In genomic region chr1:151109333-151109732, GRCm38 (mm10) we compare ENCODE assay signal across 32 mouse cellular contexts.
"Had no signal": no experiment of that assay in that cellular context is flagged by ENCODE, and none has a peak within 500 bp of the region (broad histone marks: within the 10 kb centered on the region; RNA-seq: fewer than 3 reads in every experiment).

No protein-coding gene starts in this region.

- H3K9ac ChIP-seq: heart, embryonic 12.5 days; heart, embryonic 13.5 days; heart, embryonic 15.5 days; hindbrain, embryonic 12.5 days; hindbrain, embryonic 13.5 days; hindbrain, embryonic 14.5 days; hindbrain, embryonic 15.5 days; intestine, embryonic 15.5 days; kidney, embryonic 15.5 days had no signal

- H3K9me3 ChIP-seq: heart, embryonic 12.5 days; heart, embryonic 13.5 days; heart, embryonic 15.5 days; hindbrain, embryonic 10.5 days; hindbrain, embryonic 12.5 days; hindbrain, embryonic 13.5 days; hindbrain, embryonic 15.5 days; intestine, embryonic 15.5 days; kidney, embryonic 15.5 days had no signal

- H3K4me3 ChIP-seq: heart, embryonic 12.5 days; heart, embryonic 13.5 days; heart, embryonic 15.5 days; hindbrain, embryonic 10.5 days; hindbrain, embryonic 12.5 days; hindbrain, embryonic 13.5 days; hindbrain, embryonic 15.5 days; intestine, embryonic 15.5 days; kidney, embryonic 15.5 days; layer of hippocampus, adult 2 months; left cerebral cortex, adult 2 months had no signal

- H3K36me3 ChIP-seq: heart, embryonic 12.5 days; heart, embryonic 13.5 days; heart, embryonic 15.5 days; hindbrain, embryonic 10.5 days; hindbrain, embryonic 12.5 days; hindbrain, embryonic 13.5 days; hindbrain, embryonic 15.5 days; intestine, embryonic 15.5 days; kidney, embryonic 15.5 days had no signal

- H3K27me3 ChIP-seq: heart, embryonic 12.5 days; heart, embryonic 13.5 days; heart, embryonic 15.5 days; hindbrain, embryonic 12.5 days; hindbrain, embryonic 13.5 days; hindbrain, embryonic 15.5 days; intestine, embryonic 15.5 days; kidney, embryonic 15.5 days had no signal

- DNase-seq: heart, postnatal 10 days; heart, postnatal 36 days; heart, postnatal 4 days; kidney, adult 11 months; kidney, adult 18-20 months; kidney, adult 2 months; kidney, adult 8-10 months; kidney, adult 9 months; kidney, postnatal 10 days; kidney, postnatal 14 days; kidney, postnatal 25 days; kidney, postnatal 36 days; kidney, postnatal 4 days; layer of hippocampus, adult 9-11 months; layer of hippocampus, postnatal 36 days had no signal

- H3K4me2 ChIP-seq: heart, embryonic 11.5 days; heart, embryonic 12.5 days; heart, embryonic 13.5 days; heart, embryonic 15.5 days; hindbrain, embryonic 12.5 days; hindbrain, embryonic 13.5 days; hindbrain, embryonic 14.5 days; hindbrain, embryonic 15.5 days; intestine, embryonic 15.5 days; kidney, embryonic 15.5 days had no signal

- H3K27ac ChIP-seq: heart, embryonic 13.5 days; heart, embryonic 15.5 days; hindbrain, embryonic 10.5 days; hindbrain, embryonic 12.5 days; hindbrain, embryonic 13.5 days; hindbrain, embryonic 14.5 days; hindbrain, embryonic 15.5 days; hindbrain, postnatal 0 days; intestine, embryonic 15.5 days; kidney, embryonic 15.5 days; kidney, postnatal 0 days; layer of hippocampus, adult 2 months; left cerebral cortex, adult 2 months had no signal

- H3K4me1 ChIP-seq: hindbrain, embryonic 13.5 days; hindbrain, embryonic 15.5 days had no signal

- ATAC-seq: hindbrain, embryonic 16.5 days; hindbrain, postnatal 0 days; inflammation-experienced regulatory T-cells, adult 6 months had no signal
